29 mouse cellular contexts compared by ENCODE assay signal in the genomic region with DNA sequence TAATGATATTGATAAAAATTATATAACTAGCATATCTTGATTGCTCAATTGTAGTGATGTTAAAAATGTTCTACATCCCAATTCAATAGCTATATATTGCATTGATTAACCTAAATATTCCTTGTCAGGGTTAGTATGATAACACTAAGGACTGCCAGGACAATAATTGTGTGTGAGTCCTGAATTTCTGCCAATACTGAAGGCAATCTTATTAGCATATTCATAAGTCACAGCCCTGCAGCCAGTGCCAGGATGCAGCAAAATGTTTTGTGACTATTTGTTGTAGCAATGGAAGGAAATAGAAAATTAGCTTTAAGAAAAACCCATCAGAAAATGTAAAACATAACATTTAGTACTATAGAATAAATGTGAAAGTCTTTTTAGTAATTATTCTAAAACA. TPM values are rescaled to one million over a fixed set of nuclear protein-coding genes. Genes with fewer than 3 reads are reported as not detected.
"Had no signal": no experiment of that assay in that cellular context is flagged by ENCODE, and none has a peak within 500 bp of the region (broad histone marks: within the 10 kb centered on the region; RNA-seq: fewer than 3 reads in every experiment).

No protein-coding gene starts in this region.

- DNase-seq: gastrocnemius, postnatal 10 days; gastrocnemius, postnatal 25 days; heart, adult 18-20 months; heart, postnatal 10 days; heart, postnatal 4 days; kidney, adult 18-20 months; kidney, adult 8-10 months; kidney, postnatal 10 days; kidney, postnatal 25 days; kidney, postnatal 4 days; liver; liver, embryonic 13.5 days had no signal

- H3K4me2 ChIP-seq: heart, embryonic 12.5 days; hindbrain, embryonic 12.5 days; hindbrain, embryonic 14.5 days; intestine, embryonic 15.5 days; limb, embryonic 12.5 days; liver, embryonic 11.5 days; liver, embryonic 13.5 days; liver, embryonic 15.5 days had no signal

- H3K27me3 ChIP-seq: heart, embryonic 12.5 days; hindbrain, embryonic 12.5 days; intestine, embryonic 15.5 days; limb, embryonic 12.5 days; liver, embryonic 13.5 days; liver, embryonic 15.5 days had no signal

- H3K4me1 ChIP-seq: heart, embryonic 10.5 days; heart, embryonic 12.5 days; hindbrain, embryonic 10.5 days; hindbrain, embryonic 12.5 days; intestine, embryonic 15.5 days; limb, embryonic 10.5 days; limb, embryonic 12.5 days; liver, embryonic 13.5 days; liver, embryonic 15.5 days had no signal

- H3K36me3 ChIP-seq: heart, embryonic 10.5 days; heart, embryonic 12.5 days; hindbrain, embryonic 10.5 days; hindbrain, embryonic 12.5 days; intestine, embryonic 15.5 days; limb, embryonic 10.5 days; limb, embryonic 12.5 days; liver, embryonic 13.5 days; liver, embryonic 15.5 days had no signal

- ATAC-seq: hindbrain, embryonic 16.5 days; inflammation-experienced regulatory T-cells, adult 6 months; intestine, embryonic 15.5 days; intestine, postnatal 0 days had no signal

- H3K4me3 ChIP-seq: heart, embryonic 10.5 days; heart, embryonic 12.5 days; hindbrain, embryonic 10.5 days; hindbrain, embryonic 12.5 days; intestine, embryonic 15.5 days; layer of hippocampus, adult 2 months; left cerebral cortex, adult 2 months; limb, embryonic 10.5 days; limb, embryonic 12.5 days; liver, embryonic 13.5 days; liver, embryonic 15.5 days had no signal

- H3K27ac ChIP-seq: heart, embryonic 10.5 days; hindbrain, embryonic 10.5 days; hindbrain, embryonic 12.5 days; hindbrain, embryonic 14.5 days; intestine, embryonic 15.5 days; layer of hippocampus, adult 2 months; left cerebral cortex, adult 2 months; limb, embryonic 10.5 days; limb, embryonic 12.5 days; liver, embryonic 13.5 days; liver, embryonic 15.5 days had no signal

- H3K9ac ChIP-seq: heart, embryonic 12.5 days; hindbrain, embryonic 12.5 days; hindbrain, embryonic 14.5 days; intestine, embryonic 15.5 days; limb, embryonic 12.5 days; liver, embryonic 13.5 days; liver, embryonic 15.5 days had no signal

- H3K9me3 ChIP-seq: heart, embryonic 10.5 days; heart, embryonic 12.5 days; hindbrain, embryonic 10.5 days; hindbrain, embryonic 12.5 days; intestine, embryonic 15.5 days; limb, embryonic 10.5 days; limb, embryonic 12.5 days; liver, embryonic 13.5 days; liver, embryonic 15.5 days had no signal

RNA-seq across cellular contexts. Expression of gene Slitrk1, which starts 49.3 kb away (rescaled TPM):
- total RNA-seq: granulocyte monocyte progenitor cell, adult 5-6 weeks; heart, adult 18-20 months; heart, postnatal 10 days; heart, postnatal 25 days; heart, postnatal 4 days had no signal
- polyA plus RNA-seq: inflammation-experienced regulatory T-cells, adult 6 months had no signal
